Mouse (Mus musculus) gastrocnemius, adult 8-10 months (tissue): ENCODE results near the gene Olfr1477. TPM values are rescaled to one million over a fixed set of nuclear protein-coding genes. Genes with fewer than 3 reads are reported as not detected.
"Not testable (repeated sequence)": the region's sequence is repeated elsewhere in the genome, so short reads cannot be mapped to it uniquely, and the experiment has no call there.

Experiments used
- DNase-seq, 2 experiments: peaks; one replicate each; pipeline ENCODE4 v3.0.0; 2022; ENCODE audit warnings: low spot score in 2 of 2
- total RNA-seq, 4 experiments: library from RNA; stranded (reverse); gene quantifications; 2 replicates each; pipeline ENCODE4 v1.2.4; 2022

The Olfr1477 gene
- not detected for total RNA-seq

DNA sequence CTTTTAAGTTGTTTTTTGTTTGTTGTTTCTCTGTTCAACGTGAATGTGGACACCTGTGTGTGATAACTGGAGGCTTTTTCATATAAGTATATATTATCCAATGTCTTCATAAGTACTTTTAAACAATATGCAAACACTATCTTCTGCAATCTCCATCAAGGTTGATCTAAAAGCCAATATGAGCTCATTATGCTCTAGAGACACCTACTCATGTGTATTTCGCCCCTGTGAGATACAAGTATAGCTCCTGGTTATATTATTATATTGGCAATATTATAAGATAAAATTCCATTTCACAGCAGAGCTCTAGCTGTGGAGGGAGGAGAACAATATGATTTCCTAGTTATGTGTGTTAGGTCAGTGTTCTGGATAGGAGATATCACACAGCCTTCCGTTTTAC is at the start of gene Olfr1477:
Gene Olfr1477, plus strand, starts transcription at position 301 of the 400 bp plus-strand sequence.
- no peak for DNase-seq

DNA sequence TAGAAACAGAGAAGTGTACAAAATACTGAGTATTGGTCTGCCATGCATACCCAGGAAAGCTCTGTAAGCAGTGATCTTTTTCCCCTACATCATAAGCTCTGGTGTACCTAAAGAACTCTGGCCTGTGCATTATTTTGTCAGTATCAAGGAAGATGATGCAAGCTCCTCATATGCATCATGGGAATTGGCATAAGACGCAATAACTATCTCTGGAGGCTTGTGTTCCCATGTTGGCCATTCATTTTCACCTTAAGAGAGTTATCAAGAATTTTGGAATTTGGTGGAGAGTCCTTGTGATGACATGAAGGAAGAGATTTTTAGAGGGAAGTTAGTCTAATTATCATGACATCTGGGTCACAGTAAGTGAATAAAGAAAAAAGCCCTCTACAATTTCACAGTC is 44.4 kb upstream of the Olfr1477 start, which contains the start of gene Olfr1472:
Gene Olfr1472, minus strand, starts transcription at position 101 of the 400 bp plus-strand sequence.
- no peak for DNase-seq

DNA sequence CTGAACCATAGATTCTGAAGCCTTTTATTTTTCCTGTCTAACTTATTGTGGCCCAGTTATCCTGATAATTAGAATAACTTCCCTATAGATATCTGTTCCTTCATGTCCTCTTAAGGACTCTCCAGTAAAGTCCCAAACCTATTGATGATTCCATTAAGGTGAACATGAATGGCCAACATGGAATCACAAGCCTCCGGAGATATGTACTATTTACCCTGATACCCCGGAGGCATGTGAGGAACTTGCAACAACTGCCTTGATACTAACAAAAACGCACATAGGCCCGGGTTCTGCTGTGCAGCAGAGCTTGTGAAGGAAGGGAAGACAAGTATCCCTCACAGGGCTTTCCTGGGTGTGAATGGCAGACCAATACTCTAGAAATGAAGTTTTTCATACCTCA is 31.1 kb upstream of the Olfr1477 start, which contains the start of gene Olfr1474:
Gene Olfr1474, plus strand, starts transcription at position 301 of the 400 bp plus-strand sequence.
- DNase-seq, result not testable (repeated sequence)

DNA sequence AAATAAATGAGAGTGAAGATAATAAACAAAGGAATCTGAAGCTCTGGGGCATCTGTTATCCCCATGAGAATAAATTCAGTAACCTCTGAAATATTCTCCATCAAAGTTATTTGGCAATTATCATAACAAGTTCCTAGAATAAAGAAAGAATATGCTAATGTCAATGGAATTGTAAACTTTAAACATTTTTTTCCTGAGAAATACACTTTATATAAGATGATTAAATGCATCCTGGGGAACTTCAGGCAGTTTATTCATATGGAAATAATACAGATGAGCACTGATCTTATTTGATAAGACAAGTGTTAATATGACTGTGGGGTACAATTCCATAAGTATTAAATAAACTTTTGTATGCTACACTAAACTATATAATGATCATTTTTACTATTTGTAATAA is 20.2 kb upstream of the Olfr1477 start, which contains the start of gene Olfr1475:
Gene Olfr1475, minus strand, starts transcription at position 101 of the 400 bp plus-strand sequence.
- DNase-seq, result no peak

DNA sequence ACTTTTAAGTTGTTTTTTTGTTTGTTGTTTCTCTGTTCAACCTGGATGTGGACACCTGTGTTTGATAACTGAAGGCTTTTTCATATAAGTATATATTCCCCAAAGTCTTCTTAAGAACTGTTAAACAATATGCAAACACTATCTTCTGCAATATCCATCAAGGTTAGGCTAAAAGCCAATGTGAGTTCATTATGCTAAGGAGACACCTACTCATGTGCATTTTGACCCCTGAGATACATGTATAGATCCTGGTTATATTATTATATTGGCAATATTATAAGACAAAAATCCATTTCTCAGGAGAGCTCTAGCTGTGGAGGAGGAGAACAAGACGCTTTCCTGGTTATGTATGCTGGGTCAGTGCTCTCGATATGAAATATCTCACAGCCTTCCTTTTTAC is 27.3 kb downstream of the Olfr1477 start, which contains the start of gene Olfr1480:
Gene Olfr1480, plus strand, starts transcription at position 301 of the 400 bp plus-strand sequence.
- DNase-seq, result no peak

Other genes starting within 250 kb of the Olfr1477 start
- gene Olfr1465, start 185.0 kb upstream of the Olfr1477 start, total RNA-seq, result not detected
- not detected for gene Olfr1466, start 161.7 kb upstream of the Olfr1477 start, total RNA-seq
- not detected for gene Olfr1467, start 138.3 kb upstream of the Olfr1477 start, total RNA-seq
- gene Olfr1469, start 92.7 kb upstream of the Olfr1477 start, total RNA-seq, result not detected
- gene Olfr1471, start 57.1 kb upstream of the Olfr1477 start, total RNA-seq, result not detected
- gene Olfr1472, start 44.5 kb upstream of the Olfr1477 start, total RNA-seq, result not detected
- not detected for gene Olfr1474, start 31.0 kb upstream of the Olfr1477 start, total RNA-seq
- not detected for gene Olfr1475, start 20.4 kb upstream of the Olfr1477 start, total RNA-seq
- not detected for gene Olfr1480, start 27.4 kb downstream of the Olfr1477 start, total RNA-seq
- gene Olfr1484, start 83.0 kb downstream of the Olfr1477 start, total RNA-seq, result not detected
- gene Olfr1487, start 116.8 kb downstream of the Olfr1477 start, total RNA-seq, result not detected
- not detected for gene Olfr1489, start 131.1 kb downstream of the Olfr1477 start, total RNA-seq
- gene Olfr1490, start 150.5 kb downstream of the Olfr1477 start, total RNA-seq, result not detected
- not detected for gene Olfr1491, start 196.7 kb downstream of the Olfr1477 start, total RNA-seq
- gene Olfr1493-ps1, start 222.7 kb downstream of the Olfr1477 start, total RNA-seq, result not detected
- not detected for gene Olfr1494, start 239.2 kb downstream of the Olfr1477 start, total RNA-seq